Mouse (Mus musculus): Measurements from ENCODE around the gene Rb1.

The Rb1 gene

DNA sequence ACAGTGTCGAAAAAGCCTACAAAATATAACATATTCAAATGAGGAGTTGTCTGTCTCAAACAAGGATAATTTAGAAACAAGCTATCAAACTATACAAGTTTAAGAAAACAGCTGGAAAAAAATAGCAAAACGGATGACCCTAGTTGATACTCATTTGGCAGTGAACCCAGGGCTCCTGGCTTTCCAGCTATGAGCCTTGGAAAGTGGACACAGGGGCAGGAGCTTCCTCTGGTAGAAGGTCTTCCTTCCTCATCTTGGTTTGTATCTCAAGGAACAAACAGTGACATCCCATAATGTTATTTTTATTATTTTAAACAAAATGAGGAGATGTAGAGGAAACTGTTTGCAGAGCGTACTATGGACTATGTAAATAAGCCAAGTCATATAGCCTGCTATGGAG lies 177.5 kb downstream of the Rb1 start:
- no peak for DNase-seq (ENCODE audit: low spot score)

DNA sequence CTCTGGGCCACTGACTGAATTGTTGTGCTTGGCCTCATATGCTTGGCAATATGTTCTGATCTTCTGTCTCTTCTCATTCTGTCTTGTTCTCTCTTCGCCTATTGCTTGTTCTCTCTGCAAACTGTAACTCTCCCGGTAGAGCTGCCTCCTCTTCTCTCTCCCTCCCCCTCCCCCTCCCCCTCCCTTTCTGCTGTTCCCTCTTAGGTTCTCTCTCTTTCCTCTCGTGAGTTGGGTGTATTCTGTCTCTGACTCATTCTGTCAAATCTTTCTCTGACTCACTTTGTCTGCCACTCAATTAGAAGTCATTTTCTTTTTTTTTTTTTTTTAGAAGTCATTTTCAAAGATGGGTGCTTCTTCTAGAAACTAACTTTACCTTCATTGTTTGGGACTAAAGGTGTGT lies 178.9 kb downstream of the Rb1 start:
- no peak for DNase-seq (ENCODE audit: low spot score)

- no peak for DNase-seq (ENCODE audit: low spot score)
Observed at GRCm38 (mm10) chr14:73145531-73145930, 180.1 kb downstream of the Rb1 start.

DNA sequence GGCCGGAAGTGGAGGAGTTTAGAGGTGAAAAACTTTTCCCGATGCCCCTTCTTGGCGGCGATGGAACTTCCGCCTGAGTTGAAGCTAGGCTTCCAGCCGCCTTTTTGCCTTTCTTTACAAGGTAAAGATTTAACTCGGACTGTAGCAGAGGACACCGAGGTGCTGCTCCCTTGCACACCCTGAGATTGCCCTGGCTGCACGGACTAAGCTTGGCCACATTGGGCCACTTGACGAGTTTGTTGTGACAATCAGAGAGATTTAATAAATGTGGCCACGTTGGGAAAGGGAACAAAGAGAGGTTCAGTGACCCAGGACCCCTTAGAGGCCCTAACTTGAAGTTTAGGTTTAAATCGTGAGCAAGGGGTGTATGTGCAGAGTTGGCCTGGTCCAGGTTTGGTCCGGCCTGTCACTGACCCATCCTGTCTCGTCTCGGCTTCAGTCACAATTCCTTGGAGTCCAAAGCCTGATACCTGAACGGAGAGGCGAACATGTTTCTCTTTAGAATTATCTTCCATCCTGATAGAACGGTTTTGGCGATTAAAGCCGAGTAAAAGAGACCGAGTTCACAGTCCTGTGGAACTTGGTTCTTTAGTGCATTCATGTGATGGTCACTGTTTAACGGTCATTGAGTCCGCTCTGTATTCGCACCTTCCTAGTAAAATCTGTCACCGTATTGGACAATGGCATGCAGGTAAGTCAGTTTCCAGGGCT lies 181.8 kb downstream of the Rb1 start:
- no peak for DNase-seq (ENCODE audit: low spot score)

GRCm38 (mm10) chr14:73142896-73143709 lies 182.5 kb downstream of the Rb1 start:
- DNase-seq (ENCODE audit: low spot score): peak; percentile 46

DNA sequence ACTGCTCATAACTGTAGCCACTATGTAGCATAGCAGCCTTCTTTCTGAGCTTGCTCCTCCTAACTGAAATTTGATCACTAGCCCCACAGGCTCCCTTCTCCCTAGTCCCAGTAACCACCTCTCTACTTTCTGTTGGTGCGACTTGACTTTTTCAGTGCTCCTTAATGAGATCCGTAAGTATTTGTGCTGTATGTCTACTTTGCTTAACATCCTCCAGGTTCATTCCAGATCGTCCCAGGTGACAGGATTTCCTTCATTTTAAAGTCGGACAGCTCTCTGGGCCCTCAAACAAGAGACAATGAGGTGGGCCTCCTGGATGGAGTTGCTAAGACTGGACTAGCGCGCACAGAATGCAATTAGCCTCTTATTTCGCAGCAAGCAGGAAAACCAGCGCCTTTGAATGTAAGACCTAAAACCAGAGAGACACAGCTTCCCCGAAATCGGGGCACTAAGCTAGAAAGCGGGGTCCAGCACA lies 183.2 kb downstream of the Rb1 start:
- DNase-seq (ENCODE audit: low spot score): peak; percentile 22

DNA sequence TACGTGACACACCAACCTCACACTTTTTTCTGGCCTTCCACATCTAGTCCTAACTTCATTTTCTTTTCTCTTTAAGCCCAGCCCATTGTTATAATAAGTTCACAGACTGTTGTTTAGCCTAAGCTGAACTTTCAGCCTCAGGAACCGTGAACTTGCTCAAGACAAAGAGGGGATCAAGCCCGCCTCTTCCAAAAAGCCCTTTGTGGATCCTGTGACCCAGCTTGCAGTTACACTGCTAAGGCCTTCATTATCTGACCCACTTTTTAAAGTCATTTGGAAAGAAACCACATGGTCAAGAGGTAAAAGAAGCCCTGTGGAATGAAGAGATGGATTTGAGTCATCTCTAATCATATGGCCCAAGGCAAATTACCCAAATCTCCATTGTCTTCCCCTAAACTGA lies 183.8 kb downstream of the Rb1 start:
- DNase-seq (ENCODE audit: low spot score): no peak

DNA sequence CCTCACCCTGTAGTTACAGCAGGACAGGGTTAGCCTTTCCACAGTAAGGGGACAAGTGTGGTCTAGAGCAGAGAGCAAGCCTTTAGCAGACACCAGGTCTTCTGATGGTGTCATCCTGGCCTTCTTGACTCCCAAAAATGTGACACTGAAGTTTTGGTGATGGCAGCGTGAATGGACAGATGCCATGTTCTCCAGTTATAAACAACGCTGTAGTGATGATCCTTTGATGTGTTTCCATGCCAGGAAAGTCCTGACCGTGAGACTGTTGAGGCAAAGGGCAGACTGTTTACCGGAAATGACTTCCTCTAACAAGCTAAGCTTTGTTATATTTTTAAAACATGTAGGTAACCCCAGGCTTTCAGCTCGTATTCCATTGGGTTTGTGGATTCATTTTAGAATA lies 185.8 kb downstream of the Rb1 start:
- no peak for DNase-seq (ENCODE audit: low spot score)

GRCm38 (mm10) chr14:73138483-73138882 lies 187.1 kb downstream of the Rb1 start:
- DNase-seq (ENCODE audit: low spot score): no peak

- DNase-seq (ENCODE audit: low spot score): no peak
Observed at GRCm38 (mm10) chr14:73137234-73137633, 188.4 kb downstream of the Rb1 start.

All from c-Kit-positive CD71-positive TER-119-positive erythroid progenitor cells, embryonic 14.5 days (primary cell).